Mouse (Mus musculus) forebrain, embryonic 12.5 days (tissue): ENCODE results near the gene Cldn4. TPM values are rescaled to one million over a fixed set of nuclear protein-coding genes. Genes with fewer than 3 reads are reported as not detected.

Experiments
- ATAC-seq: fragments of 200-750 bp; cut with Nextera tagmentation; 2 replicates; pipeline ENCODE4 v1.8.0; 2017; ENCODE audit warnings: moderate TSS enrichment; ENCODE audit not compliant: low FRiP score
- H3K27ac ChIP-seq: fragments of 300-500 bp; sonication (generic); 2 replicates; pipeline ENCODE4 v1.5.1; 2016; ENCODE audit warnings: mild to moderate bottlenecking
- H3K27me3 ChIP-seq: fragments of 300-500 bp; sonication (generic); 2 replicates; pipeline ENCODE4 v1.6.1; 2016; ENCODE audit warnings: mild to moderate bottlenecking
- H3K36me3 ChIP-seq: fragments of 300-500 bp; sonication (generic); replicated peaks from 2 replicates; pipeline ENCODE4 v1.6.1; 2016; ENCODE audit warnings: mild to moderate bottlenecking
- H3K4me1 ChIP-seq: fragments of 300-500 bp; sonication (generic); 2 replicates; pipeline ENCODE4 v1.6.1; 2016
- H3K4me2 ChIP-seq: fragments of 300-500 bp; sonication (generic); 2 replicates; pipeline ENCODE4 v1.6.1; 2016; ENCODE audit warnings: mild to moderate bottlenecking, moderate library complexity
- H3K4me3 ChIP-seq: fragments of 300-500 bp; sonication (generic); replicated peaks from 2 replicates; pipeline ENCODE4 v1.5.1; 2016; ENCODE audit warnings: mild to moderate bottlenecking
- H3K9ac ChIP-seq: fragments of 300-500 bp; sonication (generic); 2 replicates; pipeline ENCODE4 v1.6.1; 2016; ENCODE audit warnings: mild to moderate bottlenecking
- H3K9me3 ChIP-seq: fragments of 300-500 bp; sonication (generic); 2 replicates; pipeline ENCODE4 v1.6.1; 2016
- WGBS: fragments of 180-500 bp; shearing (Covaris S2); methylation state at CpG from one replicate; pipeline ENCODE4 v1.1.7; 2016; 5-methylcytosine and 5-hydroxymethylcytosine counted together
- polyA plus RNA-seq: library from polyadenylated mRNA; unstranded; fragments of >200 nt; fragmentation: Nextera tagmentation; extraction: Ambion mirVana; gene quantifications from 2 replicates; pipeline ENCODE4 v1.2.1, GENCODE M21; 2016

Gene Cldn4
- polyA plus RNA-seq, 1 experiment from 2014 or later = 2.8 TPM

DNA sequence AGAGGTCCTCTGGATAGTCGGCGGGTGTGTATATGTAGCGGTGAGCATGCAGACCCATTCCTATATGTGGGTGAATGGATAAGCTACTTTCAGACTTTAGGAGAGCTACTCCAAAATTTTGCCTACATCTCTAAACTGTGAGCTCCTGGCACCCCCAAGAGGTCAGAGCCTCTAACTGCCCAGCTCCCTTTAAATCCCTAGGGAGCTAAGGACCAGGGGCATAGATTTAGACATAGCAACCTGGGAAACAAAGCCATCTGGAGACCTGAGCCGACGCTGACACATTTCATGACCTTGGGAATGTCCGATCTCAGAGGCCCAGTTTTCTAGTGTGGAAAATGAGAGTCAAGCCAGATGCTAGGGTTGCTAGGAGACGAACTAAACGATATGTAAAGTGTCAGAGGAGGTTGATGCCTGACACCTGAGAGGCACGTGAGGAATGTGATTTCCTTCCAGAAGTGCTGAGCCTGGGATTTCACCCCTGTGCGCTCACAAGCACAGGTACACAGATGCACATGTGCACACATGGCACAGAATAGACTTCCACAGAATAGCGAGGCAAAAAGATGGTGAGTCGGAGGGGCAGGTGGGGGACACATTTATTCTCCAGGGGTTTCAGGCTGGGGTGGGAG is 45.6 kb downstream of the Cldn4 start:
- no peak overlapping the region for H3K9ac ChIP-seq
- no peak for ATAC-seq
- no peaks in the 10 kb centered on the region for H3K27me3 ChIP-seq

DNA sequence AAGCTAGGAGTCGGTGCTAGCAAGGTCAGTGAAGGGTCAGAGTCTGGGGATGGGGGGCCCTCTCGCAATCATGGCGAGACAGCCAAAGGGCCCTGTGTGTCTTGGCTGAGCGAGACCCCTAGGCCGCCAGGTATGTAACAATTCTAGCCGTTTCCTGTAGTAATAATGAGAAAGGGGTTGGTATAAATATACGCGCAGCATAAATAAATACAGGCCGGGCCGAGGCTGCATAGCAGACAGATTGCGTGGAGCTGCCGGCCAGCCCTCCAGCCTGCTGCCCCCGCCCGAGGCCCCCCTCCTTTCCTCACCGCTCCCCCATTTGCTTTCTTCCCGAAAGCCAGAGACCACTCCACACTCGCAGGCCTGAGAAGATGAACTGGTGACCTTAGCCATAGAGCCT is 49.1 kb downstream of the Cldn4 start:
- no peak for ATAC-seq
- no peak overlapping the region for H3K4me3 ChIP-seq
- WGBS = 81% methylated on average over 17 of the region's 17 CpGs
- H3K4me2 ChIP-seq = no peak overlapping the region
- no peaks in the 10 kb centered on the region for H3K27me3 ChIP-seq
- H3K9ac ChIP-seq = no peak overlapping the region
- H3K36me3 ChIP-seq = no peaks in the 10 kb centered on the region
- peaks cover 6% of the 10 kb centered on the region for H3K4me1 ChIP-seq
- H3K9me3 ChIP-seq = no peaks in the 10 kb centered on the region
- H3K27ac ChIP-seq = no peak overlapping the region

More for the DNA sequence above, 45.6 kb downstream of the Cldn4 start:
- Histone ChIP-seq H3K36me3 (no peaks in the 10 kb centered on the region), H3K4me1 (peaks cover 6% of the 10 kb centered on the region), H3K4me3 (no peak overlapping the region), H3K4me2 (no peak overlapping the region), H3K27ac (no peak overlapping the region), H3K9me3 (no peaks in the 10 kb centered on the region)
- 49% methylated on average over 12 of the region's 12 CpGs for WGBS

DNA sequence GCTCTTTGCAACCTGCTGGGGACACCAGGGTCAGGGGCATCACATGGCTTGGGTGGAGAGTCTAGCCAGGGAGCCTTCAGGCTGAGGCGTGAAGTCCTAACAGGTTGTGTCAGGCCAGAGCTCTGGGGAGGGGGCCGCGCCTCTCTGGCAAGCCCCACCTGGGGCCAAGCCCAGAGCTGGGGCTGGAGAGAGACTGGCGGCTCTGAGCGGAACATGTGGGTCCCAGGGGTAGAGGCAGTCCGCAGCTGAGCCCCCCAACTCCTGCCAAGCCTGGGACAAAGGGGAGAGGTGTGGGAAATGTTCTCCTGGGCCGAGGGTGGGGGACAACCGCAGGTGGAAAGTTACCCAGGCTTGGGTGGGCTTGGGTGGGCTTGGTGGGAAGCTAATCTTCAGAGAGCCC is 49.8 kb downstream of the Cldn4 start:
- ATAC-seq = no peak
- H3K27ac ChIP-seq = no peak overlapping the region
- 92% methylated on average over 8 of the region's 8 CpGs for WGBS
- no peak overlapping the region for H3K9ac ChIP-seq
- no peak overlapping the region for H3K4me3 ChIP-seq
- H3K27me3 ChIP-seq = no peaks in the 10 kb centered on the region
- no peaks in the 10 kb centered on the region for H3K36me3 ChIP-seq
- peaks cover 6% of the 10 kb centered on the region for H3K4me1 ChIP-seq
- no peak overlapping the region for H3K4me2 ChIP-seq
- H3K9me3 ChIP-seq = no peaks in the 10 kb centered on the region

- H3K9ac ChIP-seq = no peak overlapping the region
- H3K27ac ChIP-seq = no peak overlapping the region
- H3K27me3 ChIP-seq = no peaks in the 10 kb centered on the region
- no peak overlapping the region for H3K4me2 ChIP-seq
- no peaks in the 10 kb centered on the region for H3K36me3 ChIP-seq
- no peak overlapping the region for H3K4me3 ChIP-seq
- no peak for ATAC-seq
- H3K9me3 ChIP-seq = no peaks in the 10 kb centered on the region
- no peaks in the 10 kb centered on the region for H3K4me1 ChIP-seq
- WGBS = 80% methylated on average over 8 of the region's 8 CpGs
These were observed 51.4 kb downstream of the Cldn4 start for GRCm38 (mm10) chr5:134895291-134895690.

Other genes with a start within 250 kb of the Cldn4 start
- gene Eln, start 199.6 kb downstream of the Cldn4 start, polyA plus RNA-seq = 3.7 and 3.9 TPM in 2 replicates
- gene Tmem270, start 40.2 kb downstream of the Cldn4 start, polyA plus RNA-seq = not detected in 2 replicates
- 1.1 and 2.0 TPM in 2 replicates for gene Cldn13, start 31.4 kb downstream of the Cldn4 start, polyA plus RNA-seq
- 7.7 and 8.8 TPM in 2 replicates for gene Mettl27, start 14.6 kb downstream of the Cldn4 start, polyA plus RNA-seq
- 6.3 and 7.6 TPM in 2 replicates for gene Cldn3, start 39.3 kb upstream of the Cldn4 start, polyA plus RNA-seq
- 42.3 and 43.1 TPM in 2 replicates for gene Abhd11, start 62.2 kb upstream of the Cldn4 start, polyA plus RNA-seq
- 21.8 and 22.3 TPM in 2 replicates for gene Stx1a, start 76.5 kb upstream of the Cldn4 start, polyA plus RNA-seq
- gene Dnajc30, start 117.3 kb upstream of the Cldn4 start, polyA plus RNA-seq = 27.9 TPM in 2 replicates
- gene Bud23, start 118.0 kb upstream of the Cldn4 start, polyA plus RNA-seq = 111 and 125 TPM in 2 replicates
- 21.9 and 23.2 TPM in 2 replicates for gene Vps37d, start 131.3 kb upstream of the Cldn4 start, polyA plus RNA-seq
- 2.7 and 3.1 TPM in 2 replicates for gene Mlxipl, start 143.0 kb upstream of the Cldn4 start, polyA plus RNA-seq
- gene Tbl2, start 202.7 kb upstream of the Cldn4 start, polyA plus RNA-seq = 27.5 and 29.6 TPM in 2 replicates
- 46.6 TPM in 2 replicates for gene Bcl7b, start 221.3 kb upstream of the Cldn4 start, polyA plus RNA-seq
- gene Baz1b, start 240.3 kb upstream of the Cldn4 start, polyA plus RNA-seq = 75.0 and 75.4 TPM in 2 replicates